Mouse (Mus musculus): Measurements from ENCODE around the gene Ptgs1. TPM values are rescaled to one million over a fixed set of nuclear protein-coding genes. Genes with fewer than 3 reads are reported as not detected.
A peak's percentile ranks its signal among the peaks of the same experiment; 100 is the strongest.
"Not testable (repeated sequence)": the region's sequence is repeated elsewhere in the genome, so short reads cannot be mapped to it uniquely, and the experiment has no call there.

The Ptgs1 gene
- total RNA-seq (2021): 10 to 100 TPM; 11.0 to 13.5 TPM
- long read RNA-seq, experiment 1, transcript Ptgs1-201 (11 exons, 2,867 nt): major isoform, 14 of 16 reads
- long read RNA-seq, experiment 1, partial matches to known transcripts: 1 of 16 reads
- long read RNA-seq, experiment 1, other reads (novel, unspliced or antisense): 1 of 16 reads
- long read RNA-seq, experiment 2, transcript Ptgs1-201 (11 exons, 2,867 nt): major isoform, 6 of 12 reads
- long read RNA-seq, experiment 2, partial matches to known transcripts: 3 of 12 reads
- long read RNA-seq, experiment 2, other reads (novel, unspliced or antisense): 3 of 12 reads

GRCm38 (mm10) chr2:36230366-36230765 lies at the start of gene Ptgs1:
Ptgs1 (plus strand) TSS chr2:36230426.
- DNase-seq (ENCODE audit: low spot score in 2 of 2): peak; percentile 36 to 45

DNA sequence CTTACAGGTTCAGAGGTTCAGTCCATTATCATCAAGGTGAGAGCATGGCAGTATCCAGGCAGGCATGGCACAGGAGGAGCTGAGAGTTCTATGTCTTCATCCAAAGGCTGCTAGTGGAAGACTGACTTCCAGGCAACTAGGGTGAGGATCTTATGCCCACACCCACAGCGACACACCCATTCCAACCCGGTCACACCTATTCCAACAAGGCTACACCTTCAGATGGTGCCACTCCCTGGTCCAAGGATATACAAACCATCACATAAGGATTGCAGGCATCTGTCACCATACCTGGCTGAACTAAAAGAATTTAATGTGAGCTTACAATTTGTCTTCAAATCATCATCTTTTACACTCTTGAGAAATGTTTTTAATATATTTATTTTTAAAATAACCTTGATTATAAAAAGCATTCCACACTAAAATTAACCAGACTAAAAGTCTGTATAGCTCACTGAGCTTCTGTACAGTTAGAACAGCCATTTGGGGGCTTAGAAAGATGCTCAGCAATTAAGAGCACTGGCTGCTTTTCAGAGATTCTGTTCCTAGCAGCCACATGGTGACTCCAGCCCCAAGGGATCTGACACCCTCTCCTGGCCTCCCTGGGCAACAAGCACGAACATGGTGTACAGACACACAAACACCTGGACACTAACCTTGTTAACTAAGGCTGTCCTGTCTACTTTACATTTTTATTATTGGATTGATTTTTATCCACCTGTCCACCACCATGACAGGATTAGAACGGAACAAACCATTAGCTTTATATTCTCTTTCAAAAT lies 48.4 kb upstream of the Ptgs1 start:
- not testable (repeated sequence) for DNase-seq (ENCODE audit: low spot score in 2 of 2)

DNA sequence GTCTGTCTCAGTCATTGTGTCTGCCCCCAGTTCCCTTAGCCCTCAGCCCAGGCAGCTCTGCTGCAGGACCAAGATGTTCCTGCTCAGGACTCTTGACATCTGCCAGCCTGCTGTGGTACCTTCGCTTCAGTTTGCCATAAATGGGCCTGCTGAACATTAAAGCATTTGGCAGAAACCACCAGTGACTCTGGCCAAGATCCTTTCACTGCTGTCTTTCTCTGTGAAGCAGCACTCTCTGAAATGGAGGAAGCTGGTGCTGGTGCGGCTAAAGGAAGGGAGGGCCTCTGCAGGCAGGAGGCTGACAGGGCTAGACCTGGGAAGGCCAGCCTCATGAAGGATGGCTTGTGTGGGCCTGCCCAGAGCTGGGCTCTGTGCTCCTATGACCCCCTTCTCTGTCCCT lies 46.9 kb upstream of the Ptgs1 start:
- DNase-seq (ENCODE audit: low spot score in 2 of 2): no peak

- no peak for DNase-seq (ENCODE audit: low spot score in 2 of 2)
Observed at GRCm38 (mm10) chr2:36184192-36184591, 46.0 kb upstream of the Ptgs1 start.

DNA sequence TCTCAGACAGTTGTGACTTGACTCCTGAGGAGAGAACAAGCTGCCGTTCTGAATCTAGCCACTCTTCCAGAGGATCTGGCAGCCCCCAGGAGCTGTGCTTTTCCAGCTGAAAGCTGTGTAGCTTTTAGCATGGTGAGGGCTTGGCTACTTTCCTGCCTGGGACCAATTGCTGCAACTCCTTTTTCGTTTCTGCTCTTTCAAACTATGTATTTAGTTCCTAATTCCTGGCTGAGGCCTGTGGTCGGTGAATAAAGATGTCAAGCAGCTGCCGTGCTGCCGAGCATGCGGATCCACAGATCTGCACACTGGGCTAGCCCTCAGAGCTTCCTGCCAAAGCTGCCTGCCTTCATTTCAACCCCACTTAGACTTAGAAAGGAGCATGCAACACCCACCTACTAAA lies 45.4 kb upstream of the Ptgs1 start:
- no peak for DNase-seq (ENCODE audit: low spot score in 2 of 2)

DNA sequence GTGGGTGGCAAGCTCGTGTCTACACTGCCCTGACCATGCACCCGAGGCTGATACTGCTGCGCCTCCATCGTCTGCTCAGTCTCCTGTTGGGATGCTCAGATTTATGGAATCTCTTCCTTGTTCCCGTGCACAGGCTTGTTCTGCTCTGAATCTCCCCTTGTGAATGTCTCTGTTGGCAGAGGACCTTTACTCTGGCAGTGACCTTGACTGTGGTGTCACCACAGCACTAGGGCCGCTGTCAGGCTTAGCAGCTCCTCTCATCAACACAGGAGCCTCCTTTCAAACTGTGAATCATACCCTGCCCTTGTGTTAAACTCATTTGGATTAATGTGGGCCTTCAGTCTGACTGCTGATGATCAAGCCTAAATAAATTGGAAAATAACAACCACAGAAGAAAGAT lies 41.0 kb upstream of the Ptgs1 start:
- not testable (repeated sequence) for DNase-seq (ENCODE audit: low spot score in 2 of 2)

- DNase-seq (ENCODE audit: low spot score in 2 of 2): no peak
Observed at GRCm38 (mm10) chr2:36191098-36191941, 38.9 kb upstream of the Ptgs1 start.

GRCm38 (mm10) chr2:36197021-36197420 lies 33.2 kb upstream of the Ptgs1 start:
- no peak for DNase-seq (ENCODE audit: low spot score in 2 of 2)

DNA sequence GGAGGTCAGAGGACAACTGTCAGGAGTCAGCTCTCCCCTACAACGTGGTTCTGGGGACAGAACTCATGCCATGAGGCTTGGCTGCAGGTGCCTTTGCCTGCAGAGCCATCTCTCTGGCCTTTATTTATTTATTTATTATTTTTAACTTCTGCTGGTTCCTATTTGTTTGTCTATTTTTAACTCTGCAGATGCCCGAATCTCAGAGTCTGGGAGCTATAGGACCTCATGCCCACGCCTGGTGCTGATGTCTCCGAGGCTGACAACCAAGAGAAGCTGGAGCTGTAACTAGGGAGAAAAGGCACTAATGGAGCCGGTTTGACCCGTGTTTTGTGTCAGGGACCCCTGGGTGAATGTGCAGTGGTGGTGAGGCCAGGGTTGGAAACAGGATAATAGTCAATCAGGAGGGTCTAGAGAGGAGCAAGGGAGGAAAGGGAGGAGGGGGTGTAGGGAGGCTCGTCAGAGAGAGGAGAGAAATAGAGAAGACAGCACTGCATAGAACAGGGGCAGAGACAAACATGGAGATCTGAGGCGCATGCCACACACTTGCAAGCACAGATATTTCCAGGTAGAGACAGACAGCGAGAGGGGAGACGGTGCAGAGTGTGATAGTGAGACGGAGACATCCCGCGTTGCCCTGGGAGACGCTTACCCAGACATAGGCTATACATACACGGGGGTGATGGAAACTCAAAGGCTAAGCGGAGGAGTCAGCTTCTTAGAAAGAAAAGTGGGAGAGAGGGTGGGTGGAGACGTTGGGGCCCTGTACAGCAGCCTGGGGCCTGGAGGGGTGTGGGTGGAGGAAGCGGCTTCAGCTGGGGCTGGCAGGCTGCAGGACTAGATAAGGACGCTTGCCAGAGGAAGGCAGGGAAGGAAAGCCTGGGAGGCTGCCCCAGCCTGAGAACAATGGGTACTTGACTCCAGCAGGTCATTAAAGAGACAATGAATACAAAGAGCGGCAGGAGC lies 32.0 kb upstream of the Ptgs1 start:
- no peak for DNase-seq (ENCODE audit: low spot score in 2 of 2)

GRCm38 (mm10) chr2:36198882-36199262 lies 31.4 kb upstream of the Ptgs1 start:
- no peak for DNase-seq (ENCODE audit: low spot score in 2 of 2)

DNA sequence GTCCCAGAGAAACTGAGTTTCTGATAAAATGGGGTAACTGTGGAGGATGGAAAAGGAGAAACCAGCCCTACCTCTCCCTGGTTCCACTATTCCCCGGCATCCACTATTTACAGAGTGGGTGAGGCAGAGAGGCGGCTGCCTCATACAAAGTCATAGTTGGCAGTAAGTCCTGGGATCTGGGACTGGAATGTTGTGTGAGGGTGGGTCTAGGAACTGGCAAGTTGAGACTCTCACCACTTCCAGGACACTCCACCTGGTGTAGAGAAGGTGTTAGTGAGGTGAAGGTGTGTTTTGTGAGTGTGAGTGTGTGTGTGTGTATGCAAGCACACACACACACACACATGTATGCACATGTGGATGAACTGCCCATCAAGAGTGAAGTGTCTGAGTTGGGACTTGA lies 29.4 kb upstream of the Ptgs1 start:
- no peak for DNase-seq (ENCODE audit: low spot score in 2 of 2)

GRCm38 (mm10) chr2:36201756-36202610 lies 28.2 kb upstream of the Ptgs1 start:
- no peak for DNase-seq (ENCODE audit: low spot score in 2 of 2)

DNA sequence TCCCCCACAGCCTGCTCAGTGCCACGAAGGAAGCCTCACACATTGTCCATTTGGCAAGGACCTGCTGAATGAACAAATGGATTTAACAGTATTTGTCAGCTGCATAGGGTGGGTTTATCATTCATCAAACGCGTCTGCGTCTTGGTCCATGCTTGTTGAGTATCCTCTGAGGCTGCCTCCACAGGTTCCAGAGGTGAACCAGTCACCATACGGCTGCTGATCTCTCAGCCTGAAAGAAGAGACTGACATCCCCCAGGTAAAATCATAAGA lies 27.7 kb upstream of the Ptgs1 start:
- no peak for DNase-seq (ENCODE audit: low spot score in 2 of 2)

DNA sequence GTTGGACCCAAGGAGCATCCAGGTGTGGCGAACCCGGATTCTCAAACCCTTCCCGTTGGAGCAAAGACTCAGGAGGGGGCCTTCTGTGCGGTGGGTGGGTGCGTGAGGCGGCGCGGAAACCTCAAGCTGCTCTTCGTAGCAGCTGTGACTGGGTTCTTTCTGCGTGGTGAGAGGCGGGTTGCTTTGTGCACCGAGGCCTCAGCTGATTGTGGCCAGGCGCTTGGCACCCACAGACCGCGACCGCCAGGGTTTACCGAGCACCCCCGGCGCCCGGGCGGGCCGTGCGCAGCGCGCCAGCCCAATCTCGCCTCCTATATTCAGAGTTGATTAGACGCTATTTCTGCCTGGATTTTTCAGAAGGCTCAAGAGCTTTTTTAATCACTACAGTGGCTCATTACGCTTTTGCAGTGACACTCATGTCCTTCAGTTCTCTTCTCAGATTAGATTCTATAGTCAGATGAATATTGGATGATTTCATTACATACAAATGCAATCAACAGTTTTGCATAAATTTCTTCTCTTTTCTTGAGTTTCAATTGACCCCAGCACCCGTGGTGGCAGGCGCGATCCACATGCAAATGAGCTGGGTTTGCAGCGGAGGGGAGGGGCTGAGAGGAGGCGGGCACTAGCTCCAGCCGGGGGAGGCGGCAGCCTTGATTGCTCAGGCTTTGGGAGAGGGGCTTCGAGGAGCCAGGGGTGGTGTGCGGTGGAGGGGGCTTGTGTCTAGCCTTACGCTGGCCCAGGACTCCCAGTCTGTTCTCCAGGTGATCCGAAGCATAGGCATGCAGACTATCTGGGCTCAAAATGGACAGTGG lies 27.0 kb upstream of the Ptgs1 start:
- peak in 1 of 2 experiments; percentile 18 for DNase-seq (ENCODE audit: low spot score in 2 of 2)

GRCm38 (mm10) chr2:36204595-36204994 lies 25.6 kb upstream of the Ptgs1 start:
- no peak for DNase-seq (ENCODE audit: low spot score in 2 of 2)

- DNase-seq (ENCODE audit: low spot score in 2 of 2): no peak
Observed at GRCm38 (mm10) chr2:36207071-36207470, 23.2 kb upstream of the Ptgs1 start.

DNA sequence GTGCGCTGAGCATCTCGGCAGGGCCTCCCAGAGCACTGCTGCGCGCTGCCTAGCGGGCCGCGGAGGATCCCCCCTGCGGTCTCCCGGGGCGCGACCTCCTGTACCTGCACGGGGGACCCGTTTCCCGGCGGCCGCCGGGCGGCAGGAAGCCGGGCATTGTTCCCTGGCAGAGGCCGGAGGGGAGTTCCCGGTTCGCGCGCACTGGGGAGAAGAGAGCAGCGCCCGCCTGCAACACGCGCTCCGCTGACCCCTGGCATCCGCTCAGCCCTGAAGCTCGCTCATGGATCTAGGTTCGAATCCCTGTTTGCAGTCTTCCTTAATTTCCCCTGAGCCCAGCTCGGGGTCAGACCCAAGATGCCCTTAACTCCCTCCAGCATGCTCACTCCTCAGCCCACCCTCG lies 19.4 kb upstream of the Ptgs1 start:
- DNase-seq (ENCODE audit: low spot score in 2 of 2): no peak

DNA sequence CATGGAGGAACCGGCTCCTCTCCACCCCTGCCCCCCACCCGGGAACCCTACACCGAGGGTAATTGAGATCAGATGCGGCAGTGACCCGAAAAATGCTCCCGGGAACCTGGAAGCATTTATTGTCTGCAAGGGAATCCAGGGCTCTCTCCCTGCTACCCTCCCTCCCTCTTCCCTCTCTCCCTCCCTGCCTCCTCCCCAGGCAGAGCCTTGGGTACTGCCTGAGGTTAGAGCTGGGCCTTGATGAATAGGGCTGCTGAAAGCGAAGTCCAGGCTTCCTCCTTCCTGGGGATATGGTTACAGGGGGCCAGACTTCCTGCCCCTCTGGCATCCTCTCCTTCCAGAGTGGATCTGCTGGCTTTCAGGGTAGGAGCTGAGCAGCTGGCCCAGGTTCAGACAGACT lies 18.4 kb upstream of the Ptgs1 start:
- DNase-seq (ENCODE audit: low spot score in 2 of 2): no peak

DNA sequence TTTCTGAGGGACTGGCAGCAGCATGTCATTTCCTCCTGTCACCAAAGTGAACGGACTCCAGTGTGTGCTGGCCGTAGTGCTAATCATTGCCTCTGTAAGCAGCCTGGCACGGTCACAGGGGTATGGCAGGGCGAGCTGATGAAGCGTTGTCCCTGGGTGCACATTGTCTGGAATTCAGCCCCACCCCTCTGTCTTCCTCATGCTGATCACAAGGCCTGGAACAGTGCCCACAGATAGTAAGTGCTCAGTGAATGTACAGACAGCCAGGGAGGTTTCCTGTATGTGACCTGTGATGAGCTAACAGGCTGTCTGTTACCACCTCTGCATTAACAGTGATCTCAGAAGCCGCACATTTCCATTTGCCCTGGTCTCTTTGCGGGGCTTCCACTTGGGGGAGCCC lies 17.1 kb upstream of the Ptgs1 start:
- DNase-seq (ENCODE audit: low spot score in 2 of 2): no peak

Measured in adrenal gland, adult 18-20 months (tissue).